Mouse (Mus musculus) liver, postnatal 0 days (tissue): ENCODE measurements at regions not wholly inside any gene's neighbourhood (a gene's known extent, or its start where the extent isn't known, plus 50 kb on each side); places are given as distances from the start of the nearest gene placed in this dataset.

Experiments used
- CTCF ChIP-seq: sonication (generic); IDR thresholded peaks from 2 replicates; pipeline ENCODE4 v1.5.1; 2016; ENCODE audit warnings: antibody characterized with exemption, low read depth
- EP300 ChIP-seq: IDR thresholded peaks from 2 replicates; pipeline ENCODE4 v1.6.1; 2016; ENCODE audit warnings: antibody characterized with exemption, low read depth, mild to moderate bottlenecking

- no peak for TF ChIP-seq EP300
- TF ChIP-seq CTCF = no peak
Measured at GRCm38 (mm10) chr3:36774023-36774422, 84.1 kb upstream of the Trpc3 start.
